Mouse (Mus musculus): ENCODE data around the gene Ggta1. TPM values are rescaled to one million over a fixed set of nuclear protein-coding genes. Genes with fewer than 3 reads are reported as not detected.

Ggta1 gene
- total RNA-seq, 1 experiment = 36.5 TPM

DNA sequence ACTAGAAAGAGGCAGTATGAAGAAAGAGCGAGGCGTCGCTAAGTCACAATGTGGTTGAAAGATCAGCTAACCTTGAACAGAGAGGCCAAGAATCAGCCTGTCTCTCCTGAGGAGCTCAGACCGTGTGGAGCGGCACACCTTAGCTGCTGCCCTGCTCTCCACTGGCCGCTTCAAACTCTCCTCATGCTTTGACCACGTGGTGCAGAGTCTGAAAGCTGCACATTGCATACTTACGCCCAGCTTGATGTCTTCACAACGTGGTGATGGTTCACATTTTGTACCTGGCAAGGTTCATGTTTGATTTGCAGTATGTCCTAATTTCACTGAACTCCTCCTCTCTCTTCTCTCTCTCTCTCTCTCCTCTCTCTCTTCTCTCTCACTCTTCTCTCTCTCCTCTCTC lies 83.7 kb downstream of the Ggta1 start:
- no peak overlapping the region for H3K9ac ChIP-seq (ENCODE audit: insufficient read depth, low read depth, low read length, poor library complexity, severe bottlenecking)
- no peak for TF ChIP-seq ZC3H11A (IDR thresholded peaks at IDR 0.05; ENCODE audit: borderline replicate concordance, low read depth, low read length)
- no peak for TF ChIP-seq MAFK (IDR thresholded peaks at IDR 0.05; ENCODE audit: insufficient read depth, low read depth, low read length)
- TF ChIP-seq ZNF384 (IDR thresholded peaks at IDR 0.05; ENCODE audit: low read depth, low read length) = no peak
- no peak for TF ChIP-seq HCFC1 (IDR thresholded peaks at IDR 0.05; ENCODE audit: borderline replicate concordance, insufficient read depth, low read length)
- TF ChIP-seq CHD2 (IDR thresholded peaks at IDR 0.05; ENCODE audit: low read depth, low read length) = no peak
- in situ Hi-C loops (cut with MboI; ENCODE audit: low sequenced_read_pairs in 2 of 2, unreplicated experiment in 2 of 2) = no loop called here
- no peak overlapping the region for H3K4me3 ChIP-seq (ENCODE audit: insufficient read depth in 1 of 2, low read depth in 1 of 2, low read length in 2 of 2, poor library complexity in 1 of 2, severe bottlenecking in 1 of 2)
- H3K4me1 ChIP-seq (ENCODE audit: control insufficient read depth in 2 of 2, insufficient read depth in 2 of 2, low read length in 2 of 2, poor library complexity in 1 of 2) = no peaks in the 10 kb centered on the region
- H3K27ac ChIP-seq (ENCODE audit: insufficient read depth, low read depth, low read length, poor library complexity, severe bottlenecking) = no peak overlapping the region
- DNase-seq (ENCODE audit: low read depth, low spot score) = no peak
- no peaks in the 10 kb centered on the region for H3K36me3 ChIP-seq (ENCODE audit: control insufficient read depth, insufficient read depth, low read length, poor library complexity, severe bottlenecking)
- H3K9me3 ChIP-seq (ENCODE audit: control insufficient read depth, insufficient read depth, low read depth, low read length) = no peaks in the 10 kb centered on the region

- Histone ChIP-seq H3K9me3 (ENCODE audit: control insufficient read depth, insufficient read depth, low read depth, low read length) (no peaks in the 10 kb centered on the region), H3K27ac (ENCODE audit: insufficient read depth, low read depth, low read length, poor library complexity, severe bottlenecking) (no peak overlapping the region), H3K36me3 (ENCODE audit: control insufficient read depth, insufficient read depth, low read length, poor library complexity, severe bottlenecking) (no peaks in the 10 kb centered on the region), H3K9ac (ENCODE audit: insufficient read depth, low read depth, low read length, poor library complexity, severe bottlenecking) (no peak overlapping the region), H3K4me3 (ENCODE audit: insufficient read depth in 1 of 2, low read depth in 1 of 2, low read length in 2 of 2, poor library complexity in 1 of 2, severe bottlenecking in 1 of 2) (no peak overlapping the region), H3K4me1 (ENCODE audit: control insufficient read depth in 2 of 2, insufficient read depth in 2 of 2, low read length in 2 of 2, poor library complexity in 1 of 2) (no peaks in the 10 kb centered on the region)
- in situ Hi-C loops (cut with MboI; ENCODE audit: low sequenced_read_pairs in 2 of 2, unreplicated experiment in 2 of 2) = no loop called here
- DNase-seq (ENCODE audit: low read depth, low spot score) = no peak
- TF ChIP-seq HCFC1 (IDR thresholded peaks at IDR 0.05; ENCODE audit: borderline replicate concordance, insufficient read depth, low read length) (no peak), ZNF384 (IDR thresholded peaks at IDR 0.05; ENCODE audit: low read depth, low read length) (no peak), CHD2 (IDR thresholded peaks at IDR 0.05; ENCODE audit: low read depth, low read length) (no peak), MAFK (IDR thresholded peaks at IDR 0.05; ENCODE audit: insufficient read depth, low read depth, low read length) (no peak), ZC3H11A (IDR thresholded peaks at IDR 0.05; ENCODE audit: borderline replicate concordance, low read depth, low read length) (no peak)
These were observed 85.4 kb downstream of the Ggta1 start for GRCm38 (mm10) chr2:35377600-35377999.

DNA sequence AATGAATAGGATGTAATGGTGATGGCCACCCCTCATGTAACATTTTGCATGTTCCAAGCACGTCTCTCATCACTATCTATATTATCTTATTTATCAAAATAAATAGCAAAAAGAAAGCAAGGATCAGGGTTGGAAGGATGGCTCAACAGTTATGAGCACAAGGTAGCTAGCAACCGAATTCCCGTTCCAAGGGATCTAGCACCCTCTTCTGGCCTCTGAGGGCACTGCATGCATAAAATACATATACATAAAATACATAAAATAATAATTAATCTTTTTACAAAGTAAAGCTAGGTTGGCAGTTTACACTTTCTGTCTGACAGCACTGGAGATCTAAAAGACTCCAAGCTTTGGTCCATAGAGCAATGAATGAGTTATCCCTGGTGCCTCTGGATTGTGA lies 90.0 kb downstream of the Ggta1 start:
- no peaks in the 10 kb centered on the region for H3K36me3 ChIP-seq (ENCODE audit: control insufficient read depth, insufficient read depth, low read length, poor library complexity, severe bottlenecking)

GRCm38 (mm10) chr2:35370686-35371085 lies 92.3 kb downstream of the Ggta1 start:
- no peaks in the 10 kb centered on the region for H3K36me3 ChIP-seq (ENCODE audit: control insufficient read depth, insufficient read depth, low read length, poor library complexity, severe bottlenecking)
- no peak overlapping the region for H3K9ac ChIP-seq (ENCODE audit: insufficient read depth, low read depth, low read length, poor library complexity, severe bottlenecking)
- no peak overlapping the region for H3K4me3 ChIP-seq (ENCODE audit: insufficient read depth in 1 of 2, low read depth in 1 of 2, low read length in 2 of 2, poor library complexity in 1 of 2, severe bottlenecking in 1 of 2)
- no peak overlapping the region for H3K27ac ChIP-seq (ENCODE audit: insufficient read depth, low read depth, low read length, poor library complexity, severe bottlenecking)
- in situ Hi-C loops (cut with MboI; ENCODE audit: low sequenced_read_pairs in 2 of 2, unreplicated experiment in 2 of 2) = loop anchor here in 1 of 2 experiments (5.0 kb wide), 1 partner anchor 78 kb away; no protein-coding TSS in a partner anchor
- no peak for DNase-seq (ENCODE audit: low read depth, low spot score)
- no peak for TF ChIP-seq MAFK (IDR thresholded peaks at IDR 0.05; ENCODE audit: insufficient read depth, low read depth, low read length)
- no peak for TF ChIP-seq ZC3H11A (IDR thresholded peaks at IDR 0.05; ENCODE audit: borderline replicate concordance, low read depth, low read length)
- no peak for TF ChIP-seq HCFC1 (IDR thresholded peaks at IDR 0.05; ENCODE audit: borderline replicate concordance, insufficient read depth, low read length)
- no peak for TF ChIP-seq ZNF384 (IDR thresholded peaks at IDR 0.05; ENCODE audit: low read depth, low read length)
- no peak for TF ChIP-seq CHD2 (IDR thresholded peaks at IDR 0.05; ENCODE audit: low read depth, low read length)
- no peaks in the 10 kb centered on the region for H3K9me3 ChIP-seq (ENCODE audit: control insufficient read depth, insufficient read depth, low read depth, low read length)
- H3K4me1 ChIP-seq (ENCODE audit: control insufficient read depth in 2 of 2, insufficient read depth in 2 of 2, low read length in 2 of 2, poor library complexity in 1 of 2) = peaks cover 0 to 2% of the 10 kb centered on the region in 2 experiments; a peak in 1 of 4 replicates

More for the DNA sequence above, 90.0 kb downstream of the Ggta1 start:
- DNase-seq (ENCODE audit: low read depth, low spot score) = no peak
- H3K4me3 ChIP-seq (ENCODE audit: insufficient read depth in 1 of 2, low read depth in 1 of 2, low read length in 2 of 2, poor library complexity in 1 of 2, severe bottlenecking in 1 of 2) = no peak overlapping the region
- no peak for TF ChIP-seq CHD2 (IDR thresholded peaks at IDR 0.05; ENCODE audit: low read depth, low read length)
- peak; percentile 96 for TF ChIP-seq ZC3H11A (IDR thresholded peaks at IDR 0.05; ENCODE audit: borderline replicate concordance, low read depth, low read length)
- no peak for TF ChIP-seq HCFC1 (IDR thresholded peaks at IDR 0.05; ENCODE audit: borderline replicate concordance, insufficient read depth, low read length)
- TF ChIP-seq ZNF384 (IDR thresholded peaks at IDR 0.05; ENCODE audit: low read depth, low read length) = no peak
- TF ChIP-seq MAFK (IDR thresholded peaks at IDR 0.05; ENCODE audit: insufficient read depth, low read depth, low read length) = no peak
- H3K9ac ChIP-seq (ENCODE audit: insufficient read depth, low read depth, low read length, poor library complexity, severe bottlenecking) = no peak overlapping the region
- H3K4me1 ChIP-seq (ENCODE audit: control insufficient read depth in 2 of 2, insufficient read depth in 2 of 2, low read length in 2 of 2, poor library complexity in 1 of 2) = peaks cover 0 to 2% of the 10 kb centered on the region in 2 experiments; a peak in 1 of 4 replicates
- in situ Hi-C loops (cut with MboI; ENCODE audit: low sequenced_read_pairs in 2 of 2, unreplicated experiment in 2 of 2) = loop anchor here in 1 of 2 experiments (5.0 kb wide), 1 partner anchor 81 kb away; no protein-coding TSS in a partner anchor
- no peak overlapping the region for H3K27ac ChIP-seq (ENCODE audit: insufficient read depth, low read depth, low read length, poor library complexity, severe bottlenecking)
- H3K9me3 ChIP-seq (ENCODE audit: control insufficient read depth, insufficient read depth, low read depth, low read length) = no peaks in the 10 kb centered on the region

All from ES-E14 (cell line).